Mouse (Mus musculus) spleen, postnatal 36 days (tissue): ENCODE data around the gene Cux1.

Source experiments
- DNase-seq, 2 experiments: peaks; one replicate each; pipeline ENCODE4 v3.0.0; 2022; ENCODE audit warnings: low spot score in 2 of 2, mixed read lengths in 1 of 2

The Cux1 gene

GRCm38 (mm10) chr5:136382261-136383005, 184.9 kb downstream of the Cux1 start:
- DNase-seq = no peak

DNA sequence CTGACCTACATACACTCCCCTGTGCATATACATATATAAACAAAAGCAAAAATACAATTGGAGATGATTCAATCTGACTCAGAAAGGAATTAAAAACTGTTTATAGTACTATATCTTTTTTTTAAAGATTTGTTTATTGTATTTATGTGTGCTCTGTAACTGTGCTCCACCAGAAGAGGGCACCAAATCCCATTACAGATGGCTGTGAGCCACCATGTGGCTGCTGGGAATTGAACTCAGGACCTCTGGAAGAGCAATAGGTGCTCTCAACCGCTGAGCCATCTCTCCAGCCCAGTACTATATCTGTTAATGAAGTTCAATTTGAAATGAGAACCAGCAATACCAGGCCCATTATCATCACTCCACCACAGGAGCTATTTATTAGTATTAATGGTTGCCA, 187.9 kb downstream of the Cux1 start:
- DNase-seq = no peak

DNA sequence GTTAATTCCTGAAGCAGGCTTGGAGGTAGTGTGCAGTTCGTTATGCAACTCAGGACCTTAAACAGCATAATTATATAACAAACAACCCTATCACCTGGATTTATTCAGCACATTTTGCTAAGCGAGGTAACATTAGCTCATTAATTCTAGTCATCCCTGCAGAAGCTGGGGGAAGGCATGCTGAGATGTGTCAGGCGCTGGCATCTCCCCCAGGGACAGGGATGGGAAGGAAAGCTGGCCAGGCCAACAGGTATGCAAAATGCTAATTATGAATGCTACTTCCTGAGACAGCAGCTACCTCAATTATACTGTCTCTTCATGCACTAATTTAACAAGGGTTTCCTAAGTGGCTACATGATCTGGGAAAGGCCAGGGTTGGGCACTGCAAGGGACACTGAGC, 190.2 kb downstream of the Cux1 start:
- DNase-seq = no peak

- DNase-seq = no peak
These were observed 191.9 kb downstream of the Cux1 start for GRCm38 (mm10) chr5:136375350-136375749.

- no peak for DNase-seq
These were observed 195.0 kb downstream of the Cux1 start for GRCm38 (mm10) chr5:136372276-136372675.

DNA sequence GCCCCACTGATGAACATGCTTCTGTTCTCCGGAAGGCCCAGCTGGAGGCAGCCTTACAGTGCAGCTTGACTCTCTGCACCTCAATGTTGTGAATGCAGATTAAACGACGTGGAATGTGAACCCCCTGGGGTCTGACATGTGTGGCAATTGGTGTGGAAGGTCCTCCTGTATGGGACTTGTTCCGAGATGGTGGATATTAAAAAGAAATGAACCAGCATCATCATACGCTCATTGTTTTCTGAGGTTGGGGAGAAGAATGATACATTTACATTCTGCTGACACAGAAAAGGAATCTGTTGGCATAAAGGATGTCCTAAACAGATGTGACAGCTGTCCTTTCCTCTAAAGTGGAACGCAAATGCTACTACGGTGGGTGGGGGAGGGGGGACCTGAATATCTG, 203.9 kb downstream of the Cux1 start:
- DNase-seq = no peak

DNA sequence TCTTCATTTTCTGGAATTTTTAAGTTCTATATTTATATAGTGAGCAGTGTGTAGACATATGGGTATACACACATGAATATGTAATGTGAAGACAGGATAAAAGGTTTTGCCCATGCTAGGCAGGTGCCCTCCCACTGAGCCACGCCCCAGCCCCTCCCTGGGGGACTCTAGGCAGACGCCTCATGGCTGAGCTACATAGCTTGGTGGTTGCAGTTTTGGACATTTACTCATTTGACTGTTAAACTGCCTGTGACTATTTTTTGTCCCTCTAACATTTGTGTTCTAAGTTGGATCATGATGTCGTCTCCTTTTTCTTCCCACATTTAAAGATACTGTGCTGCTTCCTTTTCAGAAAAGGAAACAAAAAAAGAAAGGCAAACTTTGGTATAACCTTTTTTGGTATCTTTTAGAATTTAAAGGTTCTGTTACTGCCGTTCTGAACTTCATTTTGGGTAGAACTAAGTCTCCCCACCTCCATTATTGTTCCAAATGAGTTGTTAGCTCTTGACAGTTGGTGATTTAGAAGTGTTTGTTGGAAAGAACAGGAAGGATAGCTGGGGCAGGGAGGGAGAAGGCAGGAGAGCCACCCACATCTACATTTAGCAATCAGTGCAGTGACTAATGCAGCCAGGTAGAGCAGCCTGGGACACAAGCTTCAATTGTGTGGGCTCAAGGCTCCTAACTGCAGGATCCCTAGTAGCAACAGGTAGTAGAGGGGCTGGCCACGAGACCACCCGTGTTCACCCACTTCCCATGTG, 204.6 kb downstream of the Cux1 start:
- no peak for DNase-seq

DNA sequence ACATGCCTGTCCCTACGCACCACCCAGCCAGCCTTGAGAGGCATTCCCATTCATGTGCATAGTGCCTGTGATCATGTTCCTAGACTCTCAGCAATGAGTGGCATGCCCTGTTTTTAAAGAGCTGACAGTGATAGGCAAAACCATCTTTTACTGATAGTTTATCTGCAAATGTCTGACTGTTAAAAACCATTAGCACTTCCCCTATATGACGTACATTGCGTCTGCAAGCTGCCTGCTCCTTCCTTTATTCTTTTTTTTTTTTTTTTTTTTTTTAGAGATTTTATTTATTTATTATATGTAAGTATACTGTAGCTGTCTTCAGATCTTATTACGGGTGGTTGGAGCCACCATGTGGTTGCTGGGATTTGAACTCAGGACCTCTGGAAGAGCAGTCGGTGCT, 205.3 kb downstream of the Cux1 start:
- DNase-seq = no peak

DNA sequence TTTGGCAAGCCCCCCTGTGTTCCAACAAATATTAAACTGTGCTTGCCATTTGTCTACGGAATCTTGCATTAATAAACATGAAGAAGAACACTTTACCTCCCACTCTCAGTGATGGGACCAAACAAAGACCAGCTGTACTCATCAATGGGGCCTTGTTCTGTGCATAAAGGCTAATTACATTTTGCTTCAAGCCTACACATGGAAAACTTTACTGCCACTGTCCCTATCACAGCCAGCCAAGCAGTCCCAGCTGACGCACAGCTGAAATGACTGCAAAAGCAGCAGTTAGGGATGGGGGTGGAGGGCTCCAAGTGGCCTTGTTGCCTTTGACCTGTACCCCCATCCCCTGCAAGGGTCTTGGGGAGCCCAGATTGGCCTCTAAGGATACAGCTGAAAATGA, 210.1 kb downstream of the Cux1 start:
- no peak for DNase-seq

- DNase-seq = no peak
These were observed 211.6 kb downstream of the Cux1 start for GRCm38 (mm10) chr5:136355583-136356126.

- peak in 1 of 2 experiments; percentile 11 for DNase-seq
These were observed 212.6 kb downstream of the Cux1 start for GRCm38 (mm10) chr5:136354729-136355128.

- DNase-seq = no peak
These were observed 214.2 kb downstream of the Cux1 start for GRCm38 (mm10) chr5:136353114-136353513.

- DNase-seq = no peak
These were observed 224.0 kb downstream of the Cux1 start for GRCm38 (mm10) chr5:136343156-136343890.

DNA sequence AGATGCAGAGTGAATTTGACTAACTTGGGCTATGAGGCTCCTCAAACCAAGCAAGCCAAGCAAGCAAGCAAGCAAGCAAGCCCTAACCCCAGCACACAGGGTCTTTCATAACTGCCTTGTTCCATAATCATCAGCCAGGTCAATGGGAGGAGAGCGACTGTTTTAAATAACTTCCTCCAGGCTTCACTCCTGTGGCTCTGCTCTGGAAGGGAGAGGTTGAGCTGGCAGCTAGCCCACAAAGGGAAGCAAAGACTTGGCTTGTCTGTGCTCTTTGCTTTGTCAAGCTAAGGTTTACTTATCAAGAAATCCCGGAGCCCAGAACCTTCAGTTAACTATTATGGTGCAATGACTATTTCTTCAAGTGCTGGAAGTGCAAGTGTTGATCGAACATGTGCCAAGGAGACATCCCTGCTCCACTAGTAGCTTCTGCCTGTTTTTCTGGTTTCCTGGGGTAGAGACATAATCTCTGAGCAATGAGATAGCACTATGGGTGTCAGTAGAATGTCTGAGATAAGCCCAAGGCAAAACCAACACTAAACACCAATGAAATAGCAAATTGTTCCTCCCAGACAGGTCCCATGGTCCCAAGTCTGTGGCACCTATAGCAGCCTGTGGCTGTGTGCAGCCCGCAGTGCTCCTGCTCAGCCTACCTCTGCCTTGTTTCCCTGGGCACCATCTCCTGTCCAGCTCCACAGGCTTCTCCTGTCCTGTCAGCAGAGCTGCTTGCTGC, 230.3 kb downstream of the Cux1 start:
- no peak for DNase-seq

GRCm38 (mm10) chr5:136335681-136336080, 231.6 kb downstream of the Cux1 start:
- DNase-seq = no peak

- DNase-seq = no peak
These were observed 232.5 kb downstream of the Cux1 start for GRCm38 (mm10) chr5:136334780-136335179.

DNA sequence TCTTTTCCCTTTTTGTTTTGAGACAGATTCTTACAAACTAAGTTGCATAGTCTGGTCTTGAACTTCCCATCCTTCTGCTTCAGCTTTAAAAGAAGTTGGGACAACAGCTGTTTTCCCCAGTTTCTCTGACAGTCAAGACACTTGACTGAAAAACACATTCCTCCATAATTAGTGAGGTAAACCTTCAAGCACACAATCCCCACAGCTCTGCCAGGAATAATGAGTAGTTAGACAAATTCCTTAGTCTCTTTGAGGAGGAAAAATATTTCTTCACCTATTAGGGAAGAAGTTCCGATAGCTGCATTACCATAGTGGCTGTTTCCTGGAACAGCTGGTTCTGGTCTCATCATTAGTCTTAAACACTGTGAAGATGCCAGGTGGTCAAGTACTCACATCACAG, 233.2 kb downstream of the Cux1 start:
- DNase-seq = no peak

- DNase-seq = no peak
These were observed 234.4 kb downstream of the Cux1 start for GRCm38 (mm10) chr5:136332786-136333462.

GRCm38 (mm10) chr5:136327736-136328135, 239.6 kb downstream of the Cux1 start:
- no peak for DNase-seq

DNA sequence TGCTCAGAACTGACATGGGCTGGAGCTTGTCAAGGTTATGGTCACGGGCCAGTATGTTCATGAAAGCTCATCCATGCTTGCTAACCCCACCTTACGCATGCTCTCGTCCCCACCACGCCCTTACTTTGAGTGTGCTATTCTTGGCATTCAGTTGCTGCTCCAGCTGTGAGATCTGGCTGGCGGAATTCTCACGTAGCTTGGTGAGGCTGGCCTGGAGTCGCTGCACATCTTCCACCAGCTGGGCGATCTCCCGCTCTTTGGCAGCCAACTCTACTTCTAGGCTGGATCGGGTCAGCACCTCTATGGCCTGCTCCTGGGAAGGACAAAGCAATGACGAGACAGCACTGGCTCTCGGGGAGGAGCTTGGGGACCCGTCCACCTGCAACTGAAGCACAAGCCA, 240.7 kb downstream of the Cux1 start:
- no peak for DNase-seq

- DNase-seq = no peak
These were observed 242.8 kb downstream of the Cux1 start for GRCm38 (mm10) chr5:136324506-136324905.
